Mouse (Mus musculus) cerebellum, postnatal 25 days (tissue): ENCODE results near the gene Mrps12.
"Not testable (repeated sequence)": the region's sequence is repeated elsewhere in the genome, so short reads cannot be mapped to it uniquely, and the experiment has no call there.

Experiments
- DNase-seq, 2 experiments: peaks; one replicate each; pipeline ENCODE4 v3.0.0; 2021; ENCODE audit warnings: mixed read lengths in 2 of 2

The Mrps12 gene

GRCm38 (mm10) chr7:28701306-28701705 is 40.3 kb downstream of the Mrps12 start:
- DNase-seq, result not testable (repeated sequence)

GRCm38 (mm10) chr7:28700269-28700668 is 41.4 kb downstream of the Mrps12 start:
- no peak for DNase-seq

GRCm38 (mm10) chr7:28697277-28697676 is 44.3 kb downstream of the Mrps12 start:
- DNase-seq, result no peak

- DNase-seq, result no peak
Observed at GRCm38 (mm10) chr7:28694966-28695511, 46.6 kb downstream of the Mrps12 start.

- peak in 1 of 2 experiments; percentile 24 for DNase-seq
Observed at GRCm38 (mm10) chr7:28694423-28694822, 47.2 kb downstream of the Mrps12 start.

GRCm38 (mm10) chr7:28693321-28693966 is 48.2 kb downstream of the Mrps12 start:
- peak; percentile 91 to 94 for DNase-seq

- peak; percentile 80 to 84 for DNase-seq
Observed at GRCm38 (mm10) chr7:28692545-28693320, 48.9 kb downstream of the Mrps12 start, which contains the start of gene Fbxo27. Gene Fbxo27 (plus strand): TSS chr7:28692849.

GRCm38 (mm10) chr7:28691075-28691474 is 50.5 kb downstream of the Mrps12 start:
- DNase-seq, result no peak
